Mouse (Mus musculus) ES-E14 (cell line): ENCODE measurements around the gene Olfr1256. TPM values are rescaled to one million over a fixed set of nuclear protein-coding genes. Genes with fewer than 3 reads are reported as not detected.

Source experiments
- DNase-seq: peaks from one replicate; pipeline ENCODE4 v3.0.0-alpha.2; 2013; ENCODE audit warnings: low read depth, low spot score
- H3K27ac ChIP-seq: 2 replicates; pipeline ENCODE4 v1.5.1; 2012; ENCODE audit warnings: low read depth, mild to moderate bottlenecking, low read length, moderate library complexity, mixed read lengths; ENCODE audit not compliant: poor library complexity, insufficient read depth, severe bottlenecking
- H3K36me3 ChIP-seq: 2 replicates; pipeline ENCODE4 v1.6.1; 2012; ENCODE audit warnings: mild to moderate bottlenecking, low read length, moderate library complexity, mixed read lengths; ENCODE audit not compliant: control insufficient read depth, poor library complexity, insufficient read depth, severe bottlenecking
- H3K4me1 ChIP-seq, 2 experiments: fragments of 150-350 bp in 1 of 2; sonication (generic) in 1 of 2; 2 replicates each; pipeline ENCODE4 v1.6.1; 2012; ENCODE audit warnings: low read length in 2 of 2, mild to moderate bottlenecking in 1 of 2, mixed read lengths in 1 of 2; ENCODE audit not compliant: control insufficient read depth in 2 of 2, insufficient read depth in 2 of 2, poor library complexity in 1 of 2
- H3K4me3 ChIP-seq, 2 experiments: fragments of 150-350 bp in 1 of 2; sonication (generic) in 1 of 2; 2 replicates each; pipeline ENCODE4 v1.5.1; 2012; ENCODE audit warnings: low read length in 2 of 2, low read depth in 1 of 2, mild to moderate bottlenecking in 1 of 2, mixed read lengths in 1 of 2; ENCODE audit not compliant: insufficient read depth in 1 of 2, poor library complexity in 1 of 2, severe bottlenecking in 1 of 2
- H3K9ac ChIP-seq: 2 replicates; pipeline ENCODE4 v1.6.1; 2012; ENCODE audit warnings: low read depth, mild to moderate bottlenecking, low read length, mixed read lengths; ENCODE audit not compliant: poor library complexity, insufficient read depth, severe bottlenecking
- H3K9me3 ChIP-seq: fragments of 150-350 bp; sonication (generic); 2 replicates; pipeline ENCODE4 v1.6.1; 2012; ENCODE audit warnings: low read depth, mild to moderate bottlenecking, low read length; ENCODE audit not compliant: control insufficient read depth, insufficient read depth
- CHD2 ChIP-seq: IDR thresholded peaks from 2 replicates; pipeline ENCODE4 v1.6.1; 2014; ENCODE audit warnings: mild to moderate bottlenecking, low read depth, low read length, inconsistent platforms
- HCFC1 ChIP-seq: IDR thresholded peaks from 2 replicates; pipeline ENCODE4 v1.6.1; 2012; ENCODE audit warnings: low read length, inconsistent platforms, borderline replicate concordance; ENCODE audit not compliant: insufficient read depth
- MAFK ChIP-seq: IDR thresholded peaks from 2 replicates; pipeline ENCODE4 v1.6.1; 2014; ENCODE audit warnings: mild to moderate bottlenecking, low read depth, low read length, inconsistent platforms; ENCODE audit not compliant: insufficient read depth
- ZC3H11A ChIP-seq: IDR thresholded peaks from 2 replicates; pipeline ENCODE4 v1.6.1; 2012; ENCODE audit warnings: low read depth, mild to moderate bottlenecking, inconsistent platforms, low read length, borderline replicate concordance
- ZNF384 ChIP-seq: IDR thresholded peaks from 2 replicates; pipeline ENCODE4 v1.6.1; 2012; ENCODE audit warnings: low read depth, low read length, inconsistent platforms
- in situ Hi-C, 2 experiments: fragments of 600-800 bp; cut with MboI; formaldehyde crosslinking; loops; one replicate each; pipeline ENCODE4 v1.15.1; 2025; ENCODE audit warnings: low sequenced_read_pairs in 2 of 2, inconsistent platforms in 1 of 2; ENCODE audit not compliant: unreplicated experiment in 2 of 2
- total RNA-seq: library from RNA; depleted of rRNA; stranded (reverse); fragments of 300-350 nt; gene quantifications from 2 replicates; pipeline ENCODE4 v1.2.3, GENCODE M21; 2012; rRNA removed

The Olfr1256 gene
- total RNA-seq, 1 experiment: not detected

DNA sequence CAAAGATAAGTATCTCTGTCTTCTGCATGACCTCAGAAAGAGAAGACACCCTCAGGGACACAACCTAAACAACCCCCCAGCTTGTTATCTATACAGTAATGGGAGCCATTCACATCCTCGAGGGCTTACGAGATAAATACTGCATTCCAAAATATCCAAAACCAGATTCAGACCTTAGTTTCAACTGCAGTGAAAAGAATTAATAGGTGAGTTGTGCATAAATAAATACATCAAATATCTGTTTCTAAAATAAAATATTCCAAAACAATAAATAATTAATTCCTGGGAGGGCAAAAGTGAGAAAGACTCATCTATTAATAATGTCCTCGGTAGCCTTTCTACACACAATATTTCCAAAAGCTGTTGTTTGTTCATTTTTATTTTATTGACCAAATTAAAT is 29.6 kb downstream of the Olfr1256 start, which contains the start of gene Olfr1255:
Gene Olfr1255, plus strand, starts transcription at position 301 of the 400 bp plus-strand sequence.
- in situ Hi-C loops: no loop called here

DNA sequence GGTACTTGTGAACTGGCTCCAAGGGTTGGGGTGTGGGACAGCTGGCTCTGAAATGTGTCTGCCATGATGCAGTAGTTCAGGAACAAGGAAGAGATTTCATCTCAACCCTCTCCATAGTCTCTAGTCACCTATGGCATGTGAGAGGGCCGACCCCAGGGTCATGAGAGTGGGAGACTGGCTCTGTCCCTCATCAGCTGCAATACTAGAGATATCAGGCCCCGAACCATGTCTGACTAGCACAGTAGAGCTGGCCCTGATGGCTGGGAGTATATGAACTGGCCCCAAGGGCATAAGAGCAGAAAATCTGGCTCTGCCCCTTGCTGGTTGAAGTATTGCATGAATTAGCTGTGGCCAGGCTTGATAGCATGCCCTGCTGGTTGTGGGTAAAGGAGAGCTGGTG is 30.6 kb downstream of the Olfr1256 start:
- no peak for DNase-seq
- Histone ChIP-seq H3K36me3 (no peaks in the 10 kb centered on the region), H3K4me1 (no peaks in the 10 kb centered on the region), H3K27ac (no peak overlapping the region), H3K9me3 (no peaks in the 10 kb centered on the region), H3K9ac (no peak overlapping the region), H3K4me3 (no peak overlapping the region)
- no peak for TF ChIP-seq MAFK
- no peak for TF ChIP-seq HCFC1
- TF ChIP-seq ZNF384: no peak
- no peak for TF ChIP-seq ZC3H11A
- TF ChIP-seq CHD2: no peak
- in situ Hi-C loops: no loop called here

More for the DNA sequence above, 29.6 kb downstream of the Olfr1256 start, which contains the start of gene Olfr1255:
- no peak within 1 kb of the TSS for H3K9ac ChIP-seq
- no peak for DNase-seq
- H3K27ac ChIP-seq: no peak within 1 kb of the TSS
- H3K9me3 ChIP-seq: no peaks in the 10 kb centered on the region
- no peaks in the 10 kb centered on the region for H3K4me1 ChIP-seq
- no peak for TF ChIP-seq CHD2
- TF ChIP-seq ZNF384: no peak
- TF ChIP-seq HCFC1: no peak
- no peak for TF ChIP-seq MAFK
- no peak for TF ChIP-seq ZC3H11A
- no peaks in the 10 kb centered on the region for H3K36me3 ChIP-seq
- no peak within 1 kb of the TSS for H3K4me3 ChIP-seq

DNA sequence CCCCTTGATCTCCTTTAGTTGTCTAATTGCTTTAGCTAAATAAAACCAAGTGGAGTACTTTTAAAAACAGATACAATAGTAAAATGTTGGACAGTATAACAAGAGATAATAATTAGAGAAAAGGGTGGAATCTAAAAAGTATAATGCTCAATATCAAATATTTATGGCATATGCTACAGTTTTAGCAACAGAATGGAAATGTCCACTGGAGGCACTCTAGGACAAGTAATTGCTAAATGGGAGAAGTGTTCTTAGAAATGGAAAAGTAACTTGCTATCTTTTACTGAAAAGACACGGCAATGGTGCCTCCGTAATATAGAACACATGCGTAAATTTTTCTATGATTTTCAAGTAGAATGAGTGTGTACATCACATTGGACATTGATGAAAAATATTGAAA is 41.8 kb downstream of the Olfr1256 start:
- in situ Hi-C loops: no loop called here

DNA sequence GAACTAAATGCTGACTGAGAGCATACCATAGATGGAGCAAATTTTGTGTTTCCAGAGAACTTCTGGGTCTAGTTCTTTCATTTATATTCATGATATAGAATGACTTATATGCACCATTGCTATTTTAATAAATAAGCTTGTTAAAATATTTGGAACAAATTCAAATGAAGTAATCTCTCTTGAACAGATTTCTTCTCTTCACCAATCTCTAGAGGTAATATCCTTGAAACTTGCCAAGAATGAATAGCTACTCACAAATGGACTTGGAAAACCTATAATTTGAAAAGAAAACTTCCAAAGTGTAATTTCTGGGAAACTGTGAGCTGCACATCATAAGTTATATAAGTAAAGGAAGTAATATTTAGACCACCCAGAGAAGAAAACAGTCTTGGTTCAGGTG is 47.8 kb downstream of the Olfr1256 start, which contains the start of gene Olfr1254:
Gene Olfr1254, minus strand, starts transcription at position 101 of the 400 bp plus-strand sequence.
- H3K9me3 ChIP-seq: no peaks in the 10 kb centered on the region
- TF ChIP-seq CHD2: no peak
- no peak for TF ChIP-seq ZNF384
- no peak for TF ChIP-seq HCFC1
- no peak for TF ChIP-seq ZC3H11A
- TF ChIP-seq MAFK: no peak

More for the DNA sequence above, 41.8 kb downstream of the Olfr1256 start:
- no peak overlapping the region for H3K9ac ChIP-seq
- H3K4me1 ChIP-seq: no peaks in the 10 kb centered on the region
- H3K27ac ChIP-seq: no peak overlapping the region
- H3K4me3 ChIP-seq: no peak overlapping the region
- H3K9me3 ChIP-seq: no peaks in the 10 kb centered on the region
- no peak for TF ChIP-seq ZNF384
- no peak for TF ChIP-seq ZC3H11A
- no peak for TF ChIP-seq MAFK
- no peak for TF ChIP-seq CHD2
- no peak for TF ChIP-seq HCFC1
- DNase-seq: no peak
- no peaks in the 10 kb centered on the region for H3K36me3 ChIP-seq

More for the DNA sequence above, 47.8 kb downstream of the Olfr1256 start, which contains the start of gene Olfr1254:
- DNase-seq: no peak
- Histone ChIP-seq H3K27ac (no peak within 1 kb of the TSS), H3K4me3 (no peak within 1 kb of the TSS), H3K9ac (no peak within 1 kb of the TSS), H3K4me1 (no peaks in the 10 kb centered on the region), H3K36me3 (no peaks in the 10 kb centered on the region)
- in situ Hi-C loops: no loop called here

Other genes with a start within 250 kb of the Olfr1256 start
- gene Olfr1246, start 248.4 kb downstream of the Olfr1256 start, total RNA-seq: not detected in 2 replicates
- gene Olfr1247, start 227.4 kb downstream of the Olfr1256 start, total RNA-seq: not detected in 2 replicates
- gene Olfr1248, start 223.3 kb downstream of the Olfr1256 start, total RNA-seq: not detected in 2 replicates
- gene Olfr1249, start 206.6 kb downstream of the Olfr1256 start, total RNA-seq: not detected in 2 replicates
- not detected in 2 replicates for gene Olfr1250, start 180.1 kb downstream of the Olfr1256 start, total RNA-seq
- gene Olfr1251, start 169.6 kb downstream of the Olfr1256 start, total RNA-seq: not detected in 2 replicates
- not detected in 2 replicates for gene Olfr1252, start 116.5 kb downstream of the Olfr1256 start, total RNA-seq
- gene Olfr1253, start 84.5 kb downstream of the Olfr1256 start, total RNA-seq: not detected in 2 replicates
- not detected in 2 replicates for gene Olfr1254, start 47.9 kb downstream of the Olfr1256 start, total RNA-seq
- not detected in 2 replicates for gene Olfr1255, start 29.5 kb downstream of the Olfr1256 start, total RNA-seq
- not detected in 2 replicates for gene Olfr48, start 6.7 kb upstream of the Olfr1256 start, total RNA-seq
- not detected in 2 replicates for gene Olfr1257, start 36.9 kb upstream of the Olfr1256 start, total RNA-seq
- not detected in 2 replicates for gene Olfr1258, start 85.8 kb upstream of the Olfr1256 start, total RNA-seq
- not detected in 2 replicates for gene Olfr1259, start 107.1 kb upstream of the Olfr1256 start, total RNA-seq
- gene Olfr1260, start 132.8 kb upstream of the Olfr1256 start, total RNA-seq: not detected in 2 replicates
- not detected in 2 replicates for gene Olfr1261, start 149.7 kb upstream of the Olfr1256 start, total RNA-seq
- not detected in 2 replicates for gene Olfr1262, start 158.6 kb upstream of the Olfr1256 start, total RNA-seq
- gene Olfr1263, start 170.6 kb upstream of the Olfr1256 start, total RNA-seq: not detected in 2 replicates
- gene Olfr1264, start 184.0 kb upstream of the Olfr1256 start, total RNA-seq: not detected in 2 replicates
- not detected in 2 replicates for gene Olfr1265, start 193.8 kb upstream of the Olfr1256 start, total RNA-seq
- gene Olfr140, start 222.0 kb upstream of the Olfr1256 start, total RNA-seq: not detected in 2 replicates